Mouse (Mus musculus): ENCODE data around the gene Pitpnm2. TPM values are rescaled to one million over a fixed set of nuclear protein-coding genes. Genes with fewer than 3 reads are reported as not detected.

The Pitpnm2 gene
- polyA plus RNA-seq, 1 experiment, result 19.6 TPM

GRCm38 (mm10) chr5:124282854-124283253, 33.3 kb upstream of the Pitpnm2 start:
- H3K27ac ChIP-seq (ENCODE audit: insufficient read depth, low read depth, low read length), result no peak overlapping the region
- TF ChIP-seq CTCF (IDR thresholded peaks at IDR 0.05; ENCODE audit: extremely low read depth, insufficient read length, insufficient replicate concordance, low read depth, low read length), result no peak
- no peak for TF ChIP-seq POLR2A (IDR thresholded peaks at IDR 0.05; ENCODE audit: low read depth, low read length)
- no peak overlapping the region for H3K4me3 ChIP-seq (ENCODE audit: low read depth, low read length)
- H3K27me3 ChIP-seq (ENCODE audit: control insufficient read depth, insufficient read depth, low read length), result no peaks in the 10 kb centered on the region
- H3K4me1 ChIP-seq (ENCODE audit: control insufficient read depth, insufficient read depth, insufficient read length, low read length), result no peaks in the 10 kb centered on the region
- H3K36me3 ChIP-seq (ENCODE audit: control insufficient read depth, insufficient read depth, low read length), result peaks cover 6% of the 10 kb centered on the region; the same call in 1 of the 2 replicates
- 89% methylated on average over 2 of the region's 2 CpGs for WGBS

- Histone ChIP-seq H3K4me3 (ENCODE audit: low read depth, low read length) (no peak overlapping the region), H3K27ac (ENCODE audit: insufficient read depth, low read depth, low read length) (no peak overlapping the region), H3K27me3 (ENCODE audit: control insufficient read depth, insufficient read depth, low read length) (no peaks in the 10 kb centered on the region), H3K36me3 (ENCODE audit: control insufficient read depth, insufficient read depth, low read length) (peaks cover 3% of the 10 kb centered on the region; the same call in 1 of the 2 replicates), H3K4me1 (ENCODE audit: control insufficient read depth, insufficient read depth, insufficient read length, low read length) (no peaks in the 10 kb centered on the region)
- no peak for TF ChIP-seq POLR2A (IDR thresholded peaks at IDR 0.05; ENCODE audit: low read depth, low read length)
- no peak for TF ChIP-seq CTCF (IDR thresholded peaks at IDR 0.05; ENCODE audit: extremely low read depth, insufficient read length, insufficient replicate concordance, low read depth, low read length)
- WGBS, result 91% methylated on average over 5 of the region's 5 CpGs
Measured at GRCm38 (mm10) chr5:124270226-124270625, 20.7 kb upstream of the Pitpnm2 start.

GRCm38 (mm10) chr5:124269661-124270060, 20.1 kb upstream of the Pitpnm2 start:
- WGBS, result 95% methylated on average over 11 of the region's 11 CpGs
- Histone ChIP-seq H3K27ac (ENCODE audit: insufficient read depth, low read depth, low read length) (no peak overlapping the region), H3K4me3 (ENCODE audit: low read depth, low read length) (no peak overlapping the region), H3K36me3 (ENCODE audit: control insufficient read depth, insufficient read depth, low read length) (peaks cover 3% of the 10 kb centered on the region; the same call in 1 of the 2 replicates), H3K4me1 (ENCODE audit: control insufficient read depth, insufficient read depth, insufficient read length, low read length) (no peaks in the 10 kb centered on the region), H3K27me3 (ENCODE audit: control insufficient read depth, insufficient read depth, low read length) (no peaks in the 10 kb centered on the region)
- TF ChIP-seq CTCF (IDR thresholded peaks at IDR 0.05; ENCODE audit: extremely low read depth, insufficient read length, insufficient replicate concordance, low read depth, low read length) (no peak), POLR2A (IDR thresholded peaks at IDR 0.05; ENCODE audit: low read depth, low read length) (no peak)

GRCm38 (mm10) chr5:124267652-124268051, 18.1 kb upstream of the Pitpnm2 start:
- Histone ChIP-seq H3K4me3 (ENCODE audit: low read depth, low read length) (no peak overlapping the region), H3K36me3 (ENCODE audit: control insufficient read depth, insufficient read depth, low read length) (peaks cover 4% of the 10 kb centered on the region), H3K27me3 (ENCODE audit: control insufficient read depth, insufficient read depth, low read length) (no peaks in the 10 kb centered on the region), H3K27ac (ENCODE audit: insufficient read depth, low read depth, low read length) (no peak overlapping the region), H3K4me1 (ENCODE audit: control insufficient read depth, insufficient read depth, insufficient read length, low read length) (no peaks in the 10 kb centered on the region)
- TF ChIP-seq CTCF (IDR thresholded peaks at IDR 0.05; ENCODE audit: extremely low read depth, insufficient read length, insufficient replicate concordance, low read depth, low read length) (no peak), POLR2A (IDR thresholded peaks at IDR 0.05; ENCODE audit: low read depth, low read length) (no peak)
- WGBS, result 76% methylated on average over 6 of the region's 6 CpGs

- TF ChIP-seq CTCF (IDR thresholded peaks at IDR 0.05; ENCODE audit: extremely low read depth, insufficient read length, insufficient replicate concordance, low read depth, low read length), result no peak
- TF ChIP-seq POLR2A (IDR thresholded peaks at IDR 0.05; ENCODE audit: low read depth, low read length), result no peak
- 87% methylated on average over 6 of the region's 6 CpGs for WGBS
- no peak overlapping the region for H3K4me3 ChIP-seq (ENCODE audit: low read depth, low read length)
Measured at GRCm38 (mm10) chr5:124266821-124267220, 17.3 kb upstream of the Pitpnm2 start.

GRCm38 (mm10) chr5:124263246-124263645, 13.7 kb upstream of the Pitpnm2 start:
- H3K27ac ChIP-seq (ENCODE audit: insufficient read depth, low read depth, low read length), result no peak overlapping the region
- H3K4me3 ChIP-seq (ENCODE audit: low read depth, low read length), result no peak overlapping the region
- H3K4me1 ChIP-seq (ENCODE audit: control insufficient read depth, insufficient read depth, insufficient read length, low read length), result no peaks in the 10 kb centered on the region
- H3K27me3 ChIP-seq (ENCODE audit: control insufficient read depth, insufficient read depth, low read length), result no peaks in the 10 kb centered on the region
- 81% methylated on average over 4 of the region's 4 CpGs for WGBS
- H3K36me3 ChIP-seq (ENCODE audit: control insufficient read depth, insufficient read depth, low read length), result peaks cover 15% of the 10 kb centered on the region
- TF ChIP-seq CTCF (IDR thresholded peaks at IDR 0.05; ENCODE audit: extremely low read depth, insufficient read length, insufficient replicate concordance, low read depth, low read length), result no peak
- no peak for TF ChIP-seq POLR2A (IDR thresholded peaks at IDR 0.05; ENCODE audit: low read depth, low read length)

More at GRCm38 (mm10) chr5:124266821-124267220, 17.3 kb upstream of the Pitpnm2 start:
- Histone ChIP-seq H3K4me1 (ENCODE audit: control insufficient read depth, insufficient read depth, insufficient read length, low read length) (no peaks in the 10 kb centered on the region), H3K36me3 (ENCODE audit: control insufficient read depth, insufficient read depth, low read length) (peaks cover 5% of the 10 kb centered on the region), H3K27ac (ENCODE audit: insufficient read depth, low read depth, low read length) (no peak overlapping the region), H3K27me3 (ENCODE audit: control insufficient read depth, insufficient read depth, low read length) (no peaks in the 10 kb centered on the region)

GRCm38 (mm10) chr5:124262090-124262489, 12.5 kb upstream of the Pitpnm2 start:
- Histone ChIP-seq H3K27ac (ENCODE audit: insufficient read depth, low read depth, low read length) (no peak overlapping the region), H3K4me3 (ENCODE audit: low read depth, low read length) (no peak overlapping the region), H3K4me1 (ENCODE audit: control insufficient read depth, insufficient read depth, insufficient read length, low read length) (no peaks in the 10 kb centered on the region), H3K27me3 (ENCODE audit: control insufficient read depth, insufficient read depth, low read length) (no peaks in the 10 kb centered on the region), H3K36me3 (ENCODE audit: control insufficient read depth, insufficient read depth, low read length) (peaks cover 15% of the 10 kb centered on the region)
- 59% methylated on average over 4 of the region's 4 CpGs for WGBS
- TF ChIP-seq CTCF (IDR thresholded peaks at IDR 0.05; ENCODE audit: extremely low read depth, insufficient read length, insufficient replicate concordance, low read depth, low read length) (no peak), POLR2A (IDR thresholded peaks at IDR 0.05; ENCODE audit: low read depth, low read length) (no peak)
